Mouse (Mus musculus) midbrain, postnatal 0 days (tissue): ENCODE measurements around the gene Akap12. TPM values are rescaled to one million over a fixed set of nuclear protein-coding genes. Genes with fewer than 3 reads are reported as not detected.

Source experiments
- ATAC-seq: fragments of 200-750 bp; cut with Nextera tagmentation; 2 replicates; pipeline ENCODE4 v1.8.0; 2017; ENCODE audit warnings: moderate number of reproducible peaks, mild to moderate bottlenecking, moderate TSS enrichment, moderate library complexity; ENCODE audit not compliant: low FRiP score
- DNase-seq: peaks from one replicate; pipeline ENCODE4 v3.0.0-alpha.2; 2015; ENCODE audit warnings: low spot score
- H3K27ac ChIP-seq: fragments of 300-500 bp; sonication (generic); 2 replicates; pipeline ENCODE4 v1.5.1; 2014; ENCODE audit warnings: low read depth, mild to moderate bottlenecking, low read length, mixed read lengths
- H3K27me3 ChIP-seq: fragments of 300-500 bp; sonication (generic); 2 replicates; pipeline ENCODE4 v1.6.1; 2014; ENCODE audit warnings: low read length, control low read depth, mixed read lengths; ENCODE audit not compliant: insufficient read depth
- H3K36me3 ChIP-seq: fragments of 300-500 bp; sonication (generic); 2 replicates; pipeline ENCODE4 v1.6.1; 2014; ENCODE audit warnings: low read length, control low read depth, mixed read lengths; ENCODE audit not compliant: insufficient read depth
- H3K4me1 ChIP-seq: fragments of 300-500 bp; sonication (generic); 2 replicates; pipeline ENCODE4 v1.6.1; 2014; ENCODE audit warnings: mild to moderate bottlenecking, control low read depth, antibody characterized with exemption, low read length, mixed read lengths; ENCODE audit not compliant: insufficient read depth
- H3K4me2 ChIP-seq: fragments of 300-500 bp; sonication (generic); 2 replicates; pipeline ENCODE4 v1.6.1; 2014; ENCODE audit warnings: low read depth, mild to moderate bottlenecking, low read length, mixed read lengths; ENCODE audit not compliant: poor library complexity, severe bottlenecking
- H3K4me3 ChIP-seq: fragments of 300-500 bp; sonication (generic); 2 replicates; pipeline ENCODE4 v1.5.1; 2014; ENCODE audit warnings: low read depth, mild to moderate bottlenecking, low read length, moderate library complexity
- H3K9ac ChIP-seq: fragments of 300-500 bp; sonication (generic); replicated peaks from 2 replicates; pipeline ENCODE4 v1.6.1; 2014; ENCODE audit warnings: mild to moderate bottlenecking, low read length, moderate library complexity, mixed read lengths; ENCODE audit not compliant: poor library complexity, severe bottlenecking
- H3K9me3 ChIP-seq: fragments of 300-500 bp; sonication (generic); 2 replicates; pipeline ENCODE4 v1.6.1; 2016; ENCODE audit warnings: low read length, control low read depth
- CTCF ChIP-seq: IDR thresholded peaks from 2 replicates; pipeline ENCODE4 v1.5.1; 2016; ENCODE audit warnings: antibody characterized with exemption, mild to moderate bottlenecking
- WGBS: fragments of 180-500 bp; shearing (Covaris S2); extraction: QIAGEN DNeasy Blood & Tissue Kit; methylation state at CpG from one replicate; pipeline ENCODE4 v1.1.7; 2014; 5-methylcytosine and 5-hydroxymethylcytosine counted together
- polyA plus RNA-seq: library from polyadenylated mRNA; unstranded; fragments of >200 nt; fragmentation: Nextera tagmentation; extraction: Ambion mirVana; gene quantifications from 2 replicates; pipeline ENCODE4 v1.2.1, GENCODE M21; 2015
- total RNA-seq: library from RNA; depleted of rRNA; stranded (reverse); fragments of >200 nt; gene quantifications from 2 replicates; pipeline ENCODE4 v1.2.3, GENCODE M21; 2014; rRNA removed

Gene Akap12
- total and polyA plus RNA-seq, 2 experiments from 2014 or later, result 36.8 to 49.6 TPM

DNA sequence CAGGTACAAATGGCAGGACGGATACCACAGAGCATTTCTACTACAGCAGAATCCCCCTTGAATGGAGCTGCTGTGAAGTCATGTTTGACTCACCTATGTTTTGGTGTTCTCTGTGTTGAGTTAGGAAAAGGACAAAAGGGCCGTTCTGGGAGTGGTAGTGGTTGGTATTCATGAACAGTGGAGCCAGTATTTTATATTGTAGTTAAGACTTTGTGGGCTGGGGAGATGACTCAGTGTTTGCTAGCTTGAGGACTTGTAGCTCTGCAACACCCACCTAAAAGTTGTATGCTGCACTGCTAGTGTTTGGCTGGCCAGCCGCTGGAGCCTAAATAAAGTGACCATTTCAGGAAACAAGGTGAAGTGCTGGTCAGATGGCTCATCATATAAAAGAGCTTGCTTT, 129.1 kb downstream of the Akap12 start:
- ATAC-seq (no peak), DNase-seq (no peak)
- WGBS, result 95% methylated on average over 3 of the region's 3 CpGs
- Histone ChIP-seq H3K4me2 (no peak overlapping the region), H3K9ac (no peak overlapping the region), H3K36me3 (0 out of 2 replicates have a peak, but pooled peaks cover 4% of the 10 kb centered on the region), H3K27me3 (no peaks in the 10 kb centered on the region), H3K27ac (no peak overlapping the region), H3K4me1 (peaks cover 9% of the 10 kb centered on the region), H3K9me3 (no peaks in the 10 kb centered on the region), H3K4me3 (no peak overlapping the region)
- TF ChIP-seq CTCF, result no peak

DNA sequence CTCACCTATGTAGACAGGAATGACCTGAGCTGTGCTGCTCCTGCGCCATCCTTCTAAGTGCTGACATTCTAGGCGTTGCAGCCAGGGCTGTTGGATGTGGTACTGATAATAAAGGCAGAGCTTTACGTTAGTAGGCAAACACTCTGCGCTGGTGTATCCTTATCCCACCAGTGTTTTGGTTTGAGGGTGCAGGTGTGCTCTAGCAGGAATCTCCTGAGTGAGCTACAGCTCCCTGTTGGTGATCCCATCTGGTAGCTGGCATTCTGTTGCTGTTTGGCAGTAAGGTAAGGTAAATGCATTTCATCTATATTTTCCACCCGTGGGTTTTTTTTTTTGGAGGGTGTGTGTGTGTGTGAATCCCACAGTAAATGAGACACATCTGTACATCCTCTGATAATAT, 131.9 kb downstream of the Akap12 start:
- no peak for ATAC-seq
- Histone ChIP-seq H3K4me1 (no peaks in the 10 kb centered on the region), H3K9ac (no peak overlapping the region; the same call in 1 of the 2 replicates), H3K27me3 (no peaks in the 10 kb centered on the region), H3K36me3 (peaks cover 8% of the 10 kb centered on the region; the same call in 1 of the 2 replicates), H3K9me3 (no peaks in the 10 kb centered on the region), H3K4me2 (no peak overlapping the region), H3K27ac (no peak overlapping the region), H3K4me3 (no peak overlapping the region)
- 83% methylated on average over 5 of the region's 5 CpGs for WGBS
- DNase-seq, result no peak
- no peak for TF ChIP-seq CTCF

DNA sequence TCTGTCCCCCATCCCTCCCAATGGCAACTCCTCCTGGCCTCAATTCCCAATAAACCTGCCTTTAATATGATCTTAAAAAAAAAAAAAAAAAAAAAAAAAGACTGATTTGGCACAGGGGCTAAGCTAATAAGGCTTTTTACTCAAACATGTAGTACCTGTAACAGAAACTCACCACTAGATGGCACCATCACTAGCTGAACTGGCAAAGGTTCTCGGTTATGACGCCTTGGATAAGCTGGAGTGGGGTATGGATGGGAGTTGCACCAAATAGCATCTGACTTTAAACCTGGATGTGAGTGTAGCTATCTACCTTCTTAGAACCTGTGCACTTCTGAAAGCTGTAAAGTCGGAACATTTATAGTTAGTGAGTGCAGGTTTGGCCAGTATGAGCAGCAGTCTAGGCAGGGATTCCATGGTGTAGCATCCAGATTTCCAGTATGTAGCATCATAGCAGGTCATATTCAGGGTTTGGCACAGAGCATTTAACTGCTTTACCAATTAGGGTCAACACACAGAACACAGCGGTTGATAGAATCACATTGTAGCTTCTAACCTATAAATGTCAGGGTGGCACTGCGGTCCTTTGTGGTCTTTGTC, 138.8 kb downstream of the Akap12 start:
- 53% methylated on average over 5 of the region's 5 CpGs for WGBS
- peak; percentile 65 for ATAC-seq
- H3K4me3 ChIP-seq, result no peak overlapping the region
- H3K9me3 ChIP-seq, result no peaks in the 10 kb centered on the region
- H3K9ac ChIP-seq, result no peak overlapping the region
- H3K36me3 ChIP-seq, result peaks cover 19% of the 10 kb centered on the region
- H3K4me1 ChIP-seq, result no peaks in the 10 kb centered on the region
- no peak overlapping the region; the same call in 1 of the 2 replicates for H3K27ac ChIP-seq
- no peak overlapping the region for H3K4me2 ChIP-seq
- TF ChIP-seq CTCF, result peak; percentile 88
- DNase-seq, result peak; percentile 92
- H3K27me3 ChIP-seq, result no peaks in the 10 kb centered on the region

DNA sequence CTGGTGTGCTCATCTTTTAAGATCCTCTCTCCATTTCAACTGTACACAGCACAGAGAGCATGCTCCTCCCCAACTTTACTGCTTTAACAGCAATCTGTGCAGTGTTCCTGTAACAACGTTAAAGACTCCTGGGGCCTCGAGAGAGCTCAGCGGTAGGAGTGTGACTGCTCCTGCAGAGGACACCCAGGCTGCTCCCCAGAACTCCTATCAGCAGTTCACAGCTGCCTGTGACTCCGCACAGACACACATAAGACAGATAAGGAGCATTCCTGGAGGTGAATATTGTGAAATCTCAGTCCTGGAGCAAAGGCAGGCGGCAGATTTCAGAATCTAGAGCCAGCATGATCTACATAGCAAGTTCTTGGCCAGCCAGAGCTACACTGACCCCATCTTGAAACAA, 139.3 kb downstream of the Akap12 start:
- TF ChIP-seq CTCF, result no peak
- no peak overlapping the region for H3K27ac ChIP-seq
- DNase-seq (no peak), ATAC-seq (no peak)
- no peaks in the 10 kb centered on the region for H3K4me1 ChIP-seq
- WGBS, result 84% methylated on average over 5 of the region's 5 CpGs
- no peaks in the 10 kb centered on the region for H3K27me3 ChIP-seq
- H3K9me3 ChIP-seq, result no peaks in the 10 kb centered on the region
- H3K36me3 ChIP-seq, result peaks cover 19% of the 10 kb centered on the region
- H3K4me3 ChIP-seq, result no peak overlapping the region
- no peak overlapping the region for H3K9ac ChIP-seq
- no peak overlapping the region for H3K4me2 ChIP-seq

DNA sequence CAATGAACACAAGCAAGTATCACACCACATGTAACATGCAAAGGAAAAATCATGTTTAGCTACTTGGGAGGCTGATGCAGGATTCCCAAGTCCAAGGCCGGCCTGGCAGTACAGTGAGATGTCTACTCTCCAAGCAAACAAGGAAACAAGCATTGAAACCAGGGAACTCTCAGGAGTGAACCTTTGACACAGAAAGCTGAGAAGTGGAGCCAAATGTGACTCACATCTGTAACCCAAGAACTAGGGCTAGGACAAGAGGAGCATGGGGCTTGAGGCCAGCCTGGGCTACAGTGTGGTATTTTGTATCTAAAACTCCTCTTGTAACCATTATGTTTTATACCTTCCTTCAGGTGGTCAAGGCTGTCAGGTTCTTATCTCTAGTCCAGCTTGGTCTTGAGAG, 141.0 kb downstream of the Akap12 start:
- Histone ChIP-seq H3K9me3 (no peaks in the 10 kb centered on the region), H3K27ac (no peak overlapping the region), H3K36me3 (peaks cover 20% of the 10 kb centered on the region), H3K4me2 (no peak overlapping the region), H3K9ac (no peak overlapping the region), H3K27me3 (no peaks in the 10 kb centered on the region), H3K4me3 (no peak overlapping the region), H3K4me1 (no peaks in the 10 kb centered on the region)
- no peak for TF ChIP-seq CTCF
- ATAC-seq (no peak), DNase-seq (no peak)
- WGBS, result 89% methylated on average over 1 of the region's 1 CpGs

Other genes starting within 250 kb of the Akap12 start
- 17.7 and 18.5 TPM in 2 replicates for gene Zbtb2, start 121.7 kb downstream of the Akap12 start, total RNA-seq
- gene Zbtb2, start 121.7 kb downstream of the Akap12 start, polyA plus RNA-seq, result 12.0 and 14.8 TPM in 2 replicates
- gene Rmnd1, start 166.0 kb downstream of the Akap12 start, total RNA-seq, result 20.1 and 23.2 TPM in 2 replicates
- gene Rmnd1, start 166.0 kb downstream of the Akap12 start, polyA plus RNA-seq, result 24.6 and 25.5 TPM in 2 replicates
- 12.8 and 16.5 TPM in 2 replicates for gene Armt1, start 166.1 kb downstream of the Akap12 start, total RNA-seq
- gene Armt1, start 166.1 kb downstream of the Akap12 start, polyA plus RNA-seq, result 5.7 TPM in 2 replicates
- gene Ccdc170, start 216.1 kb downstream of the Akap12 start, total RNA-seq, result 0.52 and 1.5 TPM in 2 replicates
- gene Ccdc170, start 216.1 kb downstream of the Akap12 start, polyA plus RNA-seq, result 0.47 and 0.48 TPM in 2 replicates